Mouse (Mus musculus) small intestine, adult 2 months (tissue): ENCODE measurements around the gene Gm8362. TPM values are rescaled to one million over a fixed set of nuclear protein-coding genes. Genes with fewer than 3 reads are reported as not detected.
"Not testable (repeated sequence)": the region's sequence is repeated elsewhere in the genome, so short reads cannot be mapped to it uniquely, and the experiment has no call there.

Source experiments
- H3K27ac ChIP-seq: fragments of 200-500 bp; 2 replicates; pipeline ENCODE4 v1.5.1; 2012; ENCODE audit warnings: low read depth, low read length, control low read depth, inconsistent platforms; ENCODE audit not compliant: insufficient read depth
- H3K27me3 ChIP-seq: fragments of 200-500 bp; 2 replicates; pipeline ENCODE4 v1.6.1; 2012; ENCODE audit warnings: mild to moderate bottlenecking, moderate library complexity, low read length, inconsistent platforms; ENCODE audit not compliant: control insufficient read depth, insufficient read depth
- H3K36me3 ChIP-seq: fragments of 200-500 bp; 2 replicates; pipeline ENCODE4 v1.6.1; 2012; ENCODE audit warnings: mild to moderate bottlenecking, low read length, control low read depth, inconsistent platforms; ENCODE audit not compliant: control insufficient read depth, insufficient read depth
- H3K4me1 ChIP-seq: fragments of 200-500 bp; 2 replicates; pipeline ENCODE4 v1.6.1; 2012; ENCODE audit warnings: low read length, inconsistent platforms, mixed read lengths; ENCODE audit not compliant: control insufficient read depth, insufficient read depth, insufficient read length
- H3K4me3 ChIP-seq: fragments of 200-500 bp; 2 replicates; pipeline ENCODE4 v1.5.1; 2012; ENCODE audit warnings: low read depth, mild to moderate bottlenecking, control low read depth, inconsistent platforms, low read length, moderate library complexity
- WGBS: fragments of 180-500 bp; shearing (Covaris S2); methylation state at CpG from one replicate; pipeline ENCODE4 v1.1.7; 2018; 5-methylcytosine and 5-hydroxymethylcytosine counted together
- polyA plus RNA-seq: library from polyadenylated mRNA; depleted of rRNA; stranded (reverse); fragments of >200 nt; gene quantifications from 2 replicates; pipeline ENCODE4 v1.2.3, GENCODE M21; 2012; rRNA removed

Gene Gm8362
- polyA plus RNA-seq = not detected in 2 replicates

GRCm38 (mm10) chr14:6774311-6774710, at the start of gene Gm8362:
Gm8362 (minus strand) TSS chr14:6774411.
- not testable (repeated sequence) for H3K27me3 ChIP-seq, H3K27ac ChIP-seq, H3K36me3 ChIP-seq, H3K4me1 ChIP-seq, H3K4me3 ChIP-seq
- WGBS = 80% methylated on average over 1 of the region's 1 CpGs

- not testable (repeated sequence) for H3K4me3 ChIP-seq, H3K27ac ChIP-seq, H3K4me1 ChIP-seq, H3K27me3 ChIP-seq, H3K36me3 ChIP-seq
- 36% methylated on average over 3 of the region's 3 CpGs for WGBS
These were observed 49.1 kb upstream of the Gm8362 start for GRCm38 (mm10) chr14:6823297-6823696.

GRCm38 (mm10) chr14:6757231-6757536, 17.0 kb downstream of the Gm8362 start:
- H3K4me1 ChIP-seq, H3K36me3 ChIP-seq, H3K27ac ChIP-seq, H3K27me3 ChIP-seq: not testable (repeated sequence)
- peak overlapping the region; percentile 39 for H3K4me3 ChIP-seq
- 1% methylated on average over 6 of the region's 13 CpGs for WGBS

- WGBS = under 1% methylated on average over 34 of the region's 67 CpGs
- H3K4me3 ChIP-seq = peak overlapping the region; percentile 52
- H3K4me1 ChIP-seq, H3K36me3 ChIP-seq, H3K27ac ChIP-seq, H3K27me3 ChIP-seq: not testable (repeated sequence)
These were observed 17.6 kb downstream of the Gm8362 start for GRCm38 (mm10) chr14:6756384-6757230.

GRCm38 (mm10) chr14:6742232-6742631, 32.0 kb downstream of the Gm8362 start, which contains the start of gene Gm3636:
Gm3636 (minus strand) TSS chr14:6742332.
- not testable (repeated sequence) for H3K4me3 ChIP-seq

GRCm38 (mm10) chr14:6720151-6720550, 54.1 kb downstream of the Gm8362 start, which contains the start of gene Gm8050:
Gm8050 (minus strand) TSS chr14:6720251.
- H3K36me3 ChIP-seq, H3K27ac ChIP-seq, H3K4me1 ChIP-seq, H3K27me3 ChIP-seq, H3K4me3 ChIP-seq: not testable (repeated sequence)
- 100% methylated on average over 1 of the region's 2 CpGs for WGBS

More at GRCm38 (mm10) chr14:6742232-6742631, 32.0 kb downstream of the Gm8362 start, which contains the start of gene Gm3636:
- not testable (repeated sequence) for H3K27me3 ChIP-seq, H3K4me1 ChIP-seq, H3K36me3 ChIP-seq, H3K27ac ChIP-seq
- WGBS = no CpG with 5 or more reads among the region's 2 CpGs

Other genes starting within 250 kb of the Gm8362 start
- gene Gm8356, start 237.1 kb downstream of the Gm8362 start, polyA plus RNA-seq = not detected in 2 replicates
- gene Gm3629, start 183.8 kb downstream of the Gm8362 start, polyA plus RNA-seq = not detected in 2 replicates
- gene Gm3460, start 152.0 kb downstream of the Gm8362 start, polyA plus RNA-seq = not detected in 2 replicates
- not detected in 2 replicates for gene Gm10251, start 90.2 kb downstream of the Gm8362 start, polyA plus RNA-seq
- gene Gm8050, start 54.2 kb downstream of the Gm8362 start, polyA plus RNA-seq = not detected in 2 replicates
- not detected in 2 replicates for gene Gm3636, start 32.1 kb downstream of the Gm8362 start, polyA plus RNA-seq
- not detected in 2 replicates for gene Gm3642, start 65.9 kb upstream of the Gm8362 start, polyA plus RNA-seq
- gene Gm3667, start 115.6 kb upstream of the Gm8362 start, polyA plus RNA-seq = not detected in 2 replicates
- gene Gm6356, start 199.4 kb upstream of the Gm8362 start, polyA plus RNA-seq = not detected in 2 replicates